Mouse (Mus musculus) cerebellum, adult 11 months (tissue): Measurements from ENCODE around the gene Ly6f.
"Not testable (repeated sequence)": the region's sequence is repeated elsewhere in the genome, so short reads cannot be mapped to it uniquely, and the experiment has no call there.

Experiments
- DNase-seq: peaks from one replicate; pipeline ENCODE4 v3.0.0; 2022

The Ly6f gene

DNA sequence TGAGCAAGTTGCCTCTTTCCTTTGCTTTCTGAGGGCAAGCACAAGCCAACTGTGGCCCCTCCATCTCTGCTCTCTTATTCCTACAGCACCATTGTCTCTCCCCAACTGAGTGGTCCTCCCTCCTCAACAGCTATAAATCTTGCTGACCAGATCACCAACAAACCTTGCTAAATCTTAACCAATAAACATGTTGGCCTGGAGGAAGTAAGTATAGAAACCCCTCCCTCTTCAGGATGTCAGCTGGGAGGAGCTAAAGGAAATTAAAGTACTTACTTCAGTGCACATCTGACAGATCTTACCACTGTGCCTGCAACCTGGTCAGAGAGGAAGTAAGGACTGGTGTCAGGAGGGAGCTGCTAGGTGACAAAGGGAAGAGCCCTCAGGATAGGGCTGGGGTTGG, at the start of gene Ly6f:
Ly6f (plus strand) TSS at position 301 of the 400 bp plus-strand sequence.
- DNase-seq = no peak

DNA sequence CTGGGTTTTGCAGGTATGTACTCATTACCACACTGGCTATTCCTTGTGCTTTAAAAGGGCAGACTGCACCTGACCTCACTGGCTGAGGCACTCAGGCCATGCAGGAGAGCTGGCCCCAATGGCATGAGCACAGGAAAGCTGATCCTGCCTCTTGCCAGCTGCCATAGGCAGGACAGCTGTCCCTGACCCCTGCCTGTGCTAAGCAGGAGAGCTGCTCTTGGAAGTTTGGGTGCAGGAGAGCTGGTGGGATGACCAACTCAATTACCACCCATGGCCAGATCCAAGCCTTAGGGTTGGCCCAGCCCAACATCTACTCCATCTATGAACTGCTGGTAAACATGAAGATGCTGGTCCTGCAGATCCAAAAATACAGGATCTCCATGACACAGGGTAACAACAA, 46.3 kb upstream of the Ly6f start:
- DNase-seq = no peak

DNA sequence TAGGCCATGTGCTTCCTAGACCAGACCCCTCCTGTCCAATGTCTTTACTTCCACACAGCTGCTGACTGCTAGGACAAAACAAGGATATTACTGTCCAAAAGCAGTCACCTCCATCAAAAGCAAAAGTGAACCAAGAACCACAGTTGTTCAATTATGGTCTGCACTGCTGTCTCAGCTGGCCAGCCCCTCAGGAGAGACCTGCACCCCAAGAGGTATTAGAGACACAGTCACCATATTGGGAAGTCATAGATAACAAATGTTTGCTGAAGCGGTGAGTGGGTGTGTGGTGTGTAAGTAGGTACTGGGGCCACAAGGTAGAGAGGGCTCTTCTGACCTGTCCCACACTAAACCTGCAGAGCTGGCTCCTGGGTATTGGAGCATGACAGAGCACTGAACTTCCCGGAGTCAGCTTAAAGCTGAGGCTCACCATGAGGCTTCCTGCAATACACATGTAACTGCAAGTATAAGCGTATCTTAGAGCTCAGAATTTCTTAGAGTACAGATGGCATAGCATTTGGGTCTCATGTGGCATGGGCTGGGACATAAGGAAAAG, 30.4 kb upstream of the Ly6f start:
- DNase-seq = no peak

DNA sequence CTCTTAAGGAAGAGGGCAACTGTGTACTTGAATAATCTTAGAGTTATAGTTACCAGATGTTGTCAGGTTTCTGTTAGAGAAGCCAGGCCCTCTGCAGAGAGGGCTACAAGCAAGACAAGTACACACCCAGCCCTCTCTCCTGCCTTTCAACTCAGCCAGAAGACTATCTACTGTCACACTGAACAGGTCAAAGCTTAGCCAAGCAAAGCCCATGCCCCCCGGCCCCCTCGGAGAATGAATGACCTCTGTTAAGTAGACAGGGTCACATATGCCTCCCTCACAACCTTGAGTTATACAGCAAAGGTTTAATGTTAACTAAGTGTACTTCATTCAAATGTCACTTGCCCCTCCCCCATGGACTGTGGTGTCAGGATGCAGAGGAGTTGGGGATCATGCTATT, 27.7 kb upstream of the Ly6f start:
- DNase-seq = no peak

DNA sequence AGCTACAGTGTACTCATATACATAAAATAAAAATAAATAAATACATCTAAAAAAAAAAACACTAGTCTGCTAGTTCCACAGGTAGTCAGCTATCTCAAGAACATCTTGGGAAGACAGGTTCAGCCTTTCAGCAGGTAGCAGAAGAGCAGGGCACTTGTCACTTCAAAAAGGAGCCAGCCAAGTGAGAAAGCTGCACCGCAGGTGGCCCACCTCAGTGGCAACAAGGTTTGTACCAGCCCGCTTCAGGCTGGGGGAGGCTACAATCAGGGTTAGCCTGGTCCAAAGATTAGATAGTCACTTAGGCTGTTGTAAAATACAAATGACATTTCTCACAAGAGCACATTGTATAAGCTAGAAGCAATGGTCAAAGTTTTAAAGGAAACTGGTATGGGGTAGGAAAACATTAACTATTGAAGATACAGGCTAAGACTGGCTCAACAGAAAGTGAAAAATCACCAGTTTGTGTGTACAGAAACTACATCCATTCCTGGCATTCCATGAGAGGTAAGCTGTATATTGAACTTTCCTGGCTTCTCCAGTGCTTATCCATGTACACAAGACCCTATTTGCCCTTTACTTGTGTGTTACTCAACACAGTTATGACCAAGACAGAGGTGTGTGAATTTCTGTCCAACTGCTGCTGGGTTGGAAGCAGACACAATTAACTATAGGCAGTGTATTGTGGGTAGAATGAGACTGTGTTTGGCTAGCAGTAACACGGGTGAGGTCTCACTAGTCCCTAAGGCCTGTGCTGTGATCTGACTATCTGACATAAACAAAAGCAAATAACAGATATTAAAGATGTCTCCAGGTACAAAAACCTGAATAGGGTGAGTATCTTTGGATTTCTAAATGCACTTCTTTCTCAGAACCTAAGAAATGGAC, 25.2 kb upstream of the Ly6f start:
- no peak for DNase-seq

DNA sequence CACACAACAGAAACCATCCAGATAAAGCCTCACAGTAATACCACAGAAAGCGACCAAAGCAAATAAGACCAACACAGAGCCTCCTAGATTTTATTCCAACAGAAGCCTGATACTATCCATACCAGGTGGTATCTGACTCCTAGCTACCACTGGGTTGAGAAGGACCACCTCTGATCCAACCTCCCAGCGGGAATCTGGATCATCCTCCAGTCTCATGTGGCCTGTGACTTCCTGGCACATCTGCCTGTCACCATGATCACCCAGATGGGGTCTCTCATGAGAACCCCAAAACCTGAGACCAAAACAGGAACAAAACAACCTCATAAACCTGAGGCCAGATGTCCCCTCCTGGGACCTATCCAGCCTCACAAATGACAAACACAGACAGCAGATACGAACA, 13.6 kb upstream of the Ly6f start:
- no peak for DNase-seq

DNA sequence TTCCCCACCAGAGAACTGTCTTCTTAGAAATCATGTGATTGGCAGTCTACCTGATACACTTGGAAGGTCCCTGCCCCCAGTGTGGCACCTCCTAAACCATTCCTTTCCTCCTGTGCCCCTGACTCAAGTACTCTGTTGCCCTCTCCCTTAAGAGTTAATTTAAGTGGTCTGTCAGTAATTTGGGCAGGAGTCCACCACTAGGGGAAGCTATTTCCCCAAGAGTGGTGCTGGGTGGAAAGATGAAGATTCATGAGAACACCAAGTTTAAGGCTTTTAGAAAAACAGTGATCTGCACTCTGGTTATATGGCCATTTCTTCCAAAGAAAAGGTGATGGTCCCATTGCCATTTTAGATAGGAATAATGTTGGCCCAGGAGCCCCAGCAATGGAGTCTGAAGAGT, 2.4 kb upstream of the Ly6f start:
- DNase-seq = no peak

DNA sequence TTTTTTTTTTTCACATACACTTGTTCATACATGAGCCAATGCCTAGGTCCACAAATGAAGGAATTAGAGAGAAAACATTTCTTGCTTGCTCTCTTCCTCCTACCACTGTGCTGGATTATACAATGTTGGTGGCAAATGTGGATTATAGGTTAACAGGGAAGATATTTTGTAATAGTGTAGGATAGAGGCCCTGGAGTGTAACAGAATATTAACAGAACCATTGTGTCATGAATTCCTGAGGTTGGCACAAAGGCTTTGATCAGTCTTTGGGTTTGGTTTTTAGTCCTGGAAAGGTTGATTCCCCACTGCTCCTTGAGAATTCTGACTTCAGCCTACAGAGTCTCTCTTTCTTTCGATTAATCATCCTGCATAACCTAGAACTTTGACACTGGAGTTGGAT, 1.6 kb upstream of the Ly6f start:
- no peak for DNase-seq

DNA sequence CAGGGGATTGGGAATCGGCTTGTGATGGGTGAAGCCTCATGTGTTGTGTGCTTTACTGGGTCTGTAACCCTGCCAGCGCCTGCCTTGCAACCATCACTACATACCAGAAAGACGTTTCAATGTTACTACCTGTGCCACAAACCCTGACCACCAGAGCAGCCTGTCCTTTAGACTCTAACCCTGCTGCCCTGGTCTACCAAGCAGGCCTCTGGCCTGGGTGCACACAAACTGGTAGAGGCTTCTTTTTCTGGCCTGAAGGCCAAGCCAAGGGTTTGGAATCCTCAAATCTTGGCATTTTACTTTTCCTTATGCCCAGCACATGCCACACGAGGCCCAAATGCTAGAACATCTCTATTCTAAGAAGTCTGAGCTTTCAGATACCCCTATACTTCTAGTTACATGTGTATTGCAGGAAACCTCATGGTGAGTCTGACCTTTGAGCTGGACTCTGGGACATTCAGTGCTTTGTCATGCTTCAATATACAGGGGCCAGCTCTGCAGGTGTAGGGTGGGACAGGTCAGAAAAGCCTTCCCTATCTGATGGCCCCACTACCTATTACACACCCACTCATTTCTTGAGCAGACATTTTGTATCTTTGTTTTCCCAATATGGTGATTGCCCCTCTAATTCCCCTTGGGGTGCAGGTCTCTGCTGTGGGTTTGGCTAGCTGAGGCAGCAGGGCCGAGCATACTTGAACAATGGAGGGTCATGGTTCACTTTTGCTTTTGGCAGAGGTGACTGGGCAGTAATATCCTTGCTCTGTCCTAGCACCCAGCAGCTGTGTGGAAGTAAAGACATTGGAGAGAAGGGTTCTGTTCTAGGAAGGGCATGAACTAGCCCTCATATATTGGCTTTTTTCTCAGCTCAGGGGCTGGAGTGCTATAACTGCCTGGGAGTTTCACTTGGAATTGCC, 952 bp downstream of the Ly6f start:
- DNase-seq = no peak

DNA sequence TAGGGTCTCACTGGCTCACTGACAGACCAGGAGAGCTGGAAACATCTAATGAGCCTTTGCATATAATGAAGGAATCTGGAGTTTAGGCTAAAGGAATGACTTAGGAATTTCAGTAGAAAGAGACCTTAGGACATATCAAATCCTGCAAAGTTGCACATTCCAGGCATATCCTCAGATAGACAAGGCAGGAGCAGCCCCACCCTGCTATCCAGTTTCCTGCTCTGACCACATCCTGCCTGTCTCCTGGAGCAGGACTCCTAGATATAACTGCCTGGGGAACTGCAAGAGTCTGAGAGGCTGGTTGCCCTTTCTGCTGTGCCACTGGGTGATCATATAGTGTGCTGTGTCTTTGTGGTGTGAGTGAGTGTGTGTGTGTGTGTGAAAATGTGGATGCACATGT, 1.9 kb downstream of the Ly6f start:
- no peak for DNase-seq

DNA sequence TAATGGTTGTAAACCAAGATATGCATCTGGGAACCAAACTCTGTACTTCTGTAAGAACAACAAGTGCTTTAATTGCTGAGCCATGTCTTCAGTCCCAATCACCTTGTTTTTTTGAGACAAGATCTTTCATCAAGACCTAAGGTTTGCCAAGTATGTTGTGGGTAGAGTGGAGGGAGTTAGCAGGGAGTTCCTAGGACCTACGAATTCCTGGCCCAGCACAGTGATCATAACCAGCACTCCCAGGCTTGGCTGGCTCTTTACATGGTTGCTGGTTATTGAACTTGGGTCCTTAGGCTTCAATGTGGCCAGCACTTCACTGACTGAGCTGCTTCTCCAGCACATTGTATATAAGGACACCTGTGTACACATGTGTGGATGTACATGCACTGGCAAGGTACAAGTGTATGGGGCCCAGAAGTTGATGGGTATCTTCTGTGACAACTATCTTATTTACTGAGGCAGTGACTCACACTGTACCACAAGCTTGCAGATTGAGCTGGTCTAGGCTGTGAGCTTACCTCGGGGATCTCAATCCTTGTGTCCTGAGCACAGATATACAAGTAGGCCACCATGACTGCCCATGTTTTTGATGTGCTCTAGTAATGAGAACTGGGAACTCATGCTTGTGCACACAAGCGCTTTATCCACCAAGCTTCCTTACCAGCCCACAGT, 2.6 kb downstream of the Ly6f start:
- DNase-seq = no peak

DNA sequence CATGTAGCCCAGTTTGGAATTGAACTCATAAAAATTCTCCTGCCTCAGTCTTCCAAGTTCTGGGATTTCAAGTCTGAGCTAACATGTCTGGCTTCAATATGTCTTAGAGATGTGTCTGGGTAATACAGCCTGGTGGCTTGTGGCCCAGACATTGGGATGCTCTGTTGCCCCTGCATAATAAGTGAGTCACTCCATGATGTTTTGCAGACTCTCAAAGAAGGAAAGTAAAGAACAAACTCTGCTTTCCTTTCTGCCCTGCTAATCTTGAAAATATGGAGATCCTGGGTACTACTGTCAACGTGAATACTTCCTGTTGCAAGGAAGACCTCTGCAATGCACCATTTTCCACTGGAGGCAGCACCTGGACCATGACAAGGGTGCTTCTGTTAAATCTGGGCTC, 3.2 kb downstream of the Ly6f start:
- DNase-seq = no peak

DNA sequence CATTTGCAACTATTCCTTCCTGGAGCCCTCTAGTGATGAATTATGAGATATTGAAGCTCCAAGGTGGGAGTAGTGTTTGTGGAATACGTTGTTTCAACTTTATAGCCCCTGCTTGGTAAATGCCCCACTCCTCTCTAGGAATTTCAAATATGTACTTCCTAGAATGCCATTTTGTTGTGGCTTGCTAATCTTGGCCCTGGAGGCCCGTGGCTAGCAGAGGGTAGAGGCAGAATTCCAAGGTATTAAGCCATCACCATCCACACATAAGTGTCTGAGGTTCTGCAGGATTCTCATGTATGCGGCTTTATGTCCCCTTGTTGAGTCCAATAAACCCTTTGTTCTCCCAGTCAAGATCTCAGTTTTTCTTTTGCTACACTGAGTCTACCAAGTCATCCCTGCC, 3.7 kb downstream of the Ly6f start:
- no peak for DNase-seq

DNA sequence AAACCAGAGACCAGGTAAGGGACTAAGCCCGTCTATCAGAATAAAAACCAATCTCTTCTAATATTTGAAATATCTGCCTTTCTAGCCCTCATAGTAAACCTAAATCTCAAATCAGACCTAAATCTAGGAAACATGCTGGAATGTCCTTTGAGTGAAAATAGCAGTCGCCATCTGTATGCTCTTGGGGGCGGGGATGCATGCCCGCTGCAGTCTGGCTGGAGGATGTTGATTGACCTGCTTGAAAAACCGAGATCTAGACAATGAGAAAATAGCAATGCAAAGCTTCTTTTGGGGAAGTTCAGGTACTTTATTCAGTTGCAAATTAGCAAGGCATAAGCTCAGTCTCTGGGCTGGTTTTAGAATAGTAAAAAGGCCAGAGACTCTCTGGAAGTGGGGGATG, 13.8 kb downstream of the Ly6f start:
- DNase-seq = not testable (repeated sequence)

DNA sequence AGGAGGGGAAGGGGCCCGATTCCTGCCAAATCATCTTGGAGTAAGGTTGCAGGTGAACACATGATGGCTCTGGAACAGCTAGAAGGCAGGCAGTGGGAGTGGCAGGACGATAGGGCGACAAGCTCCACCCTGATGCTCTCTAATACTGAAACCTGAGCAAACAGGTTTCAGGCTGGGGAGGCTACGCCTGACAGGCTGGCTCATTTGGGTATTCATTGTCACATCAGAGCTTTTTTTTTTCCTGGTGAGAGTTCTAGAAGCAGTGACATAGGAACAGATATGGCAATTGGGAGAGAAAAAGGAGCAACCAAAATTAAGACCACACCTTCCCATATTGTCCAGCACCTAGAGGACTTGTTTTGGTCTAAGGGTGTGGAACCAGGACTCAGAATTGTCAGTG, 18.3 kb downstream of the Ly6f start:
- DNase-seq = not testable (repeated sequence)

DNA sequence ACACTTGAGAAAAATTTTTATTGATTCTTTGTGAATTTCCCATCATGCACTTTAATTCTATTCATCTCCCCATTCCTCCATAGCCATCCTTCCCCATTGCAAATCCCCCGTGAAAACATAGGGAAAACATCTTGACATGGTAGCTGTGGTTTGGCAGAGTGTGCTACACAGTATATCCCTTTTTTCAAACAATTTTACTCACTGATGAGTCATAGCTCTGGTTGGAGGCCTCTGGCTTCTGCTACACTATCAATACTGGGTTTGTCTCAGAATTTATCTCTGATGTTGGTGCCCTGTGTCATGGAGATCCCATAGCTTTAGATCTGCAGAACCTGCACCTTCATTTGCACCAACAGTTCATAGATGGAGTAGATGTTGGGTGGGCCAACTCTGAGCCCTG, 24.2 kb downstream of the Ly6f start:
- no peak for DNase-seq

DNA sequence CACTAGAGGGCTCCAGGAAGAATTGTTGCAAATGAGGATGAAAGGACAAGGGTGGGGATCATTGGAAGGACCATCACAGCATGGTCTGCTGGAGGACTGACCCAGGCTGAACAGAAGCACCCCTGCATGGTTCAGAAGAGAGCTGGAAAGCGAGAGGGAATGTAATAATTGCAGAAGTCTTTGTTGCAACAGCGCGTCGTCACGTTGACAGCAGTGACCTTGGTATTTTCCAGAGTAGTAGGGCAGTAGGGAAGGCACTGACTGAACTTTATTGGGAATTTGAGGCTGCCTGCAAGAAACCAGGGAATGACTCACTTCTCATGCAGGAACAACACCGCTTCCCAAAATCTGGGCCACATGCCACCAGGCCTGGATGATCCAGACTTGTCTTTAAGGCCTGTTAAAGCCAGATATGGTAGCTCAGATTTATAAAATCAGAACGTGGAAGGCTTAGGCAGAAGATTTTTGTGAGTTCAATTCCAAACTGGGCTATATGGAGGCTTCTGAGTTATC, 25.7 kb downstream of the Ly6f start:
- DNase-seq = no peak

DNA sequence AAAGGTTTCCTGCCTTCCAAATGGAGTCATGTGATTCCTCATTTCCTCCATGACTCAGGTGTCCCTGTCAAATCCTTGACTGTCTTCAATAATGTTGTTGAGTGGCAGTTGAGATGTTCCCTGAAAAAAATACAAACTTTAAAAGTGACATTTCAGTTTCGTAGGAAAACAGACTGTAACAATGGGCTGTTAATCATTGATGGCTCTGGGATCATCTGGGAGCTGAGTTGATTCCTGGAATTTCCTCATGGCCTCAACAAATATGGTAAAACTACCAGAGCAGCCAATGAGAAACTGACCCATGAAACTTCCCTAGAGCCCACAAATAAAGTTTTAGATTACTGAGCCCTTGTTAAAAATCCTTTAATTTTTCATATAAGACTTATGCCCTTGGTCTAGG, 37.9 kb downstream of the Ly6f start:
- no peak for DNase-seq

DNA sequence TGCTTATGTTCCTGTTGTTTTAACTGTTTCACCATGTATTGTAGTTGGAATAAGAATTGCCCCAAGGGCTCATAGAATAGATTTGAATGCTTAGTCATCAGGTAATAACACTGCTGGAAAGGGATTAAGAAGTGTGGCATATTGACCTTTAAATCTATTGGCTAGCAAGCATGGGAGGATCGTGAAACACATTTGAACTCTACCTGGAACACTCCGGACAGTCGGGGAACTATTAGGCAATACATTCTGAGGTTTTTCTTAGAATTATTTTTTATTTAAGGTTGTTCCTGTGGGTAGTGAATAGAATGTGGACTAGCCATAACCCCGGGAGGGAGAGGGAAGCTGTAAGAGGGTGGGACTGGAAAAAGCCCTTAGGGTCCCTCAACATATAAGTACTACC, 41.0 kb downstream of the Ly6f start:
- DNase-seq = no peak

DNA sequence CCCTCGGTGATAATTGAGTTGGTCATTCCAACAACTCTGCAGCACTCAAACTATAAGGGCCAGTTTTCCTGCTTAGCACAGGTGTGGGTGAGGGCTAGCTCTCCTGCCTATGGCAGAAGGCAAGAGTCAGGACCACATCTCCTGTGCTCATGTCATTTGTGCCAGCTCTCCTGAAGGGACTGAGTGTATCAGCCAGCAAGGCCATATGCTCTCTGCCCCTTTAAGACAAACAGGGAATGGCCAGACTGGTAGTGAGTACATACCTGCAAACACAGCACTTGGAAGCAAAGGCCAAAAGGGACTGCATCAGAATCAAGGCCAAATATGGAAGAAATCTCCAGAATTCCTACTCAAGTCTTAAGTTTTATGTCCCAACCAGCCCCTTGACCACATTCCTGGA, 41.7 kb downstream of the Ly6f start:
- DNase-seq = no peak

DNA sequence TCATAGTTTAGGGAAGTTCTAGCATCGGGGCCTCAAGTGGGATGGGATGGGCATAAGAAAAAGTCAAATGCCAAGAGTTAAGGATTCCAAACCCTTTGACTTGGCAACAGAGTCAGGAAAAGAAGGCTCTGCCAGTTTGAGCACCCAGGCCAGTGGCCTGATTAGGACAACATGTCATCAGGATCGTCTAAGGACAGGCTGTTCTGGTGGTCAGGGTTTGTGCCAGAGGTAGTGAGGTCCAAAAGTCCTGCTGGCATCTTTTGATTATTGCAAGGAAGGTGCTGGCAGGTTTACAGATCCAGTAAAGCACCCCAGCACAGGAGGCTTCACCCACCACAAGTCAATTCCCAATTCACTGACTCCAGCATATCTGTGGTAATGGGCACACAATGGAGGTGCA, 46.2 kb downstream of the Ly6f start:
- DNase-seq = no peak

DNA sequence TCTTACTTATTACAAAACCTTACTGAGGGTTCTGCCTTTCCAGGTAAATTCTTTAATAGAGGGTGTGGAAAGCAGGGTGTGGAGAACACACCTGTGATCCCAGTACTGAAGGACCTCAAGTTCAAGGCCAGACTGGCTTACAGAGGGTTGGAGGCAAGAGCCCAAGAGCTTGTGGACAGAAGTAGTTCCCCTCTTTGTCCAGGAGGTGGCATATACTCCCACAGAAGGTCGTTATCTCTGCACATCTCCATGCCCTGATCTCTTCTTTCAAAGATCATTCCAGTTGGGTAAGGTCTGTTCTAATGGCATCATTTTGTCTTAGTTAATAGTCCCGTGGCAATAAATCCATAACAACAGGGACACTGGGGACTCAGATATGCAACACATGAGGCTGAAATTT, 49.0 kb downstream of the Ly6f start:
- DNase-seq = no peak

DNA sequence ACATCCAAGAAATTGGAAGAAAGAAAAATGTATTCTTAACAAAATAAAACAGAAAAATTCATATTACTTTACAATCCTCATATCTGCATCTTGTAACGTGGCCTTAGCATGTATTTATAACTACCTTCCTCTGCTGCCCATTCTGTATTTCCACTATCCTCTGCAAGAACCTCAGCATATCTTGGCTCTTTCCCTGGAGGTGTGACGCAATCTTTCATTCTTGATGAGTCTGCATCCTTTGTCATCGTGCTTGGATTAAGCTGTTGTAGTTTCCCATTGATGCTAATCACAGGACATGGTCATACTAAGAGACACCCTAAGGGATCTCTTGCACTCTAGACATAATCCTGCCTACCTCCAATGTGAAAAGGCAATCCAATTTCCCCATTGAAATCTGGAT, 50.4 kb downstream of the Ly6f start:
- no peak for DNase-seq
